Mouse (Mus musculus): ENCODE results near the gene Xylt1. TPM values are rescaled to one million over a fixed set of nuclear protein-coding genes. Genes with fewer than 3 reads are reported as not detected.

Xylt1 gene
- polyA plus RNA-seq, 1 experiment from 2014 or later = 2.3 TPM

DNA sequence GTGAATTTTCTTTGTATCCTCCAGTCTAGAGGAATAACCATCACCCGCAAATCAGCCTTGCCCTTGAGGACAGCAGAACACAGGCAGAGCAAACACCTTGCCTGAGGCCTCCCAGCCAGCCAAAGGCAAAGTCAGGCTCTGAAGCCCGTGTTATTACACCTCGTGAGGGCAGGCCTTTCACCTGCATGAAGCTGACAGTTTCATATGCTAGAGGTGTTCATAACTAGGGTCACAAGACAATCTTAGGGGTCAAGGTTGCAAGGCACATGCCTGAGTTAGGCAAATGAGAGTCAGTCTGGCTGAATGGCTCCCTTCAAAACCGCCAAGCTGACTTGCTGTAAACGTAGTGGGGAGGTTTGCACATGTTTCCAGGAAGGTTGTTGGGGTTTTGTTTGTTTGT, 186.5 kb downstream of the Xylt1 start:
- DNase-seq (ENCODE audit: extremely low spot score, low spot score) = no peak
- Histone ChIP-seq H3K27me3 (ENCODE audit: poor library complexity, severe bottlenecking) (no peaks in the 10 kb centered on the region), H3K27ac (no peak overlapping the region), H3K9me3 (no peaks in the 10 kb centered on the region), H3K4me3 (no peak overlapping the region), H3K36me3 (replicated peaks) (peaks cover 7% of the 10 kb centered on the region; the same call in 1 of the 2 replicates), H3K4me1 (peaks cover 9% of the 10 kb centered on the region)
- 83% methylated on average over 5 of the region's 5 CpGs for WGBS

- Histone ChIP-seq H3K4me3 (no peak overlapping the region), H3K27me3 (ENCODE audit: poor library complexity, severe bottlenecking) (no peaks in the 10 kb centered on the region), H3K4me1 (peaks cover 9% of the 10 kb centered on the region), H3K36me3 (replicated peaks) (peaks cover 6% of the 10 kb centered on the region; the same call in 1 of the 2 replicates), H3K27ac (no peak overlapping the region), H3K9me3 (no peaks in the 10 kb centered on the region)
- no peak for DNase-seq (ENCODE audit: extremely low spot score, low spot score)
- WGBS = 88% methylated on average over 11 of the region's 11 CpGs
Observed at GRCm38 (mm10) chr7:117567653-117568340, 187.0 kb downstream of the Xylt1 start.

DNA sequence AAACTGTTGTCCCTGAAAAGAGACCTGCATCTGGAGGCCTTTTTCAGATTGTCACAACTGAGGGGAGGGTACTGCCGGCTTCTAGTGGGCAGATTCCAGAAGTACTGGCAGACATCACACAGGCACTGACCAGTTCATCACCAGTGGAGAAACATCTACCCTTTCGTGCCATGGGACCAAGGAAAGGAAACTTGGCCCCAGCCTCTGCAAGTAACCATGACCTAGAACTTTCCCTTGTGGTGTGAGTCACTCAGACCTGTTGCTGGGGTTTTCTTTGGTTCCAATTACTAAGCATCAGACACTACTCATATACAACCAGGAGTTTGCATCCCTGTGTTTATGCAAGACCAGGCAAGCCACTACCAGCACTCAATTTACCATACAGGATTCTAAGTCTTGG, 190.4 kb downstream of the Xylt1 start:
- Histone ChIP-seq H3K4me1 (peaks cover 9% of the 10 kb centered on the region), H3K27ac (no peak overlapping the region), H3K36me3 (replicated peaks) (peaks cover 4% of the 10 kb centered on the region; the same call in 1 of the 2 replicates), H3K9me3 (no peaks in the 10 kb centered on the region), H3K27me3 (ENCODE audit: poor library complexity, severe bottlenecking) (no peaks in the 10 kb centered on the region), H3K4me3 (no peak overlapping the region)
- no peak for DNase-seq (ENCODE audit: extremely low spot score, low spot score)
- WGBS = 90% methylated on average over 2 of the region's 2 CpGs

DNA sequence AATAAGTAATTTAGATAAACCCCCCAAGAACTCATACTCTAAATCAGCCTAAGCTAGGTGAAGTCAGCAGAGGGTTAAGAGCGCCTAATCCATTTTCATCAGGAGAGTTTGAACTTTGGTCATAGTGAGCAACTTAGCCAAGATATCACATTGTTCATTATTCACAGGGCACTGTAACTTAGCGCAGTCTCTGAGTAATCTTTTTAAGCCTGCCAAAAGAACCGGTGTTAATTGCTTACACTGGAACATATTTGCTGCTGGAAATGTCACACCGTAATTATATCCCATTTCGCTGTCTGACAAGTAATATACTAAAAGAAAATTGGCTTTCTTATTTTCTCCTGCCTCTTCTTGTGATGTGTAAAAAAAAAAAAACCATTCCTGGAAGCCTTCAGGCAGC, 190.9 kb downstream of the Xylt1 start:
- DNase-seq (ENCODE audit: extremely low spot score, low spot score) = no peak
- no peak overlapping the region for H3K27ac ChIP-seq
- 88% methylated on average over 5 of the region's 5 CpGs for WGBS
- H3K4me1 ChIP-seq = peaks cover 9% of the 10 kb centered on the region
- H3K4me3 ChIP-seq = no peak overlapping the region
- H3K27me3 ChIP-seq (ENCODE audit: poor library complexity, severe bottlenecking) = no peaks in the 10 kb centered on the region
- H3K36me3 ChIP-seq (replicated peaks) = peaks cover 4% of the 10 kb centered on the region; the same call in 1 of the 2 replicates
- no peaks in the 10 kb centered on the region for H3K9me3 ChIP-seq

- H3K4me1 ChIP-seq = peaks cover 9% of the 10 kb centered on the region
- H3K4me3 ChIP-seq = no peak overlapping the region
- WGBS = 92% methylated on average over 6 of the region's 6 CpGs
- no peak for DNase-seq (ENCODE audit: extremely low spot score, low spot score)
- H3K36me3 ChIP-seq (replicated peaks) = peaks cover 4% of the 10 kb centered on the region; the same call in 1 of the 2 replicates
- no peaks in the 10 kb centered on the region for H3K27me3 ChIP-seq (ENCODE audit: poor library complexity, severe bottlenecking)
- H3K9me3 ChIP-seq = no peaks in the 10 kb centered on the region
- no peak overlapping the region for H3K27ac ChIP-seq
Observed at GRCm38 (mm10) chr7:117573170-117573569, 192.4 kb downstream of the Xylt1 start.

DNA sequence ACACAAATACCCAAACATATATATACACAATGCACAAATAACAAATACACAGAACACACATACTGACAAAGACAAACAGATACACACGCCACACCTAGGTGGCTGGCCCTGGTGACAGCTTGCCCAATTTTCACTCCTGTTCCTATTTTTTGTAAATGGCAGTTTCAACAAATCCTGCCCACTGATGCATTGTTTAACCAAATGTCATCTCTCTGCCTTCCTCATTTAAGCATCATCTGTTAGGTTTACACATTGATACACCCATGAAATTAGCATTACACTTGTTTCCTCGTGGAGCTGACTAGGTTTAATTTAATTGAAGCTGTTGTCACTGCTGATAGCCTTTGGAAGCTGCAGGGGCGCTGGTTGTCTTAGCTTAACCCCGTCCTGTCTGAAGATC, 194.6 kb downstream of the Xylt1 start:
- 48% methylated on average over 4 of the region's 4 CpGs for WGBS
- DNase-seq (ENCODE audit: extremely low spot score, low spot score) = no peak
- Histone ChIP-seq H3K27ac (no peak overlapping the region), H3K4me3 (no peak overlapping the region), H3K36me3 (replicated peaks) (no peaks in the 10 kb centered on the region; the same call in 1 of the 2 replicates), H3K27me3 (ENCODE audit: poor library complexity, severe bottlenecking) (no peaks in the 10 kb centered on the region), H3K9me3 (no peaks in the 10 kb centered on the region), H3K4me1 (peaks cover 9% of the 10 kb centered on the region)

DNA sequence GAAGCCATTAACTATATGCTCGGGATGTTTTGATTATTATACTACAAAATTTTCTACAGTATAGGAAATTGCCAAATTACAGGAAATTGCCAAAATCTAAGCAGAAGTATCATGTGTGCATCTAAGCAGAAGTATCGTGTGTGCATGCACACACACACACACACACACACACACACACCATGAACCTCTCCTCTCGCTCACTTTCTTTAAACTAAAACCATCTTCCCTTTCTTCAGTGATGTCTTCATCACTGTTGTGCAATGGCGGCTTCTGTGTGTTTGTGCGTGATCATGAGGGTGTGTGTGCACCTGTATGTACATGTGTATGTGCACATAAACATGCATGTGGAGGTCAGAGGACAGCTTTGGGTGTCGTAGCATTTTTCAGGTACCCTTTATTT, 196.3 kb downstream of the Xylt1 start:
- H3K9me3 ChIP-seq = no peaks in the 10 kb centered on the region
- H3K36me3 ChIP-seq (replicated peaks) = no peaks in the 10 kb centered on the region; the same call in 1 of the 2 replicates
- H3K27ac ChIP-seq = no peak overlapping the region
- H3K4me3 ChIP-seq = no peak overlapping the region
- H3K4me1 ChIP-seq = 0 out of 2 replicates have a peak, but pooled peaks cover 1% of the 10 kb centered on the region
- H3K27me3 ChIP-seq (ENCODE audit: poor library complexity, severe bottlenecking) = no peaks in the 10 kb centered on the region
- no peak for DNase-seq (ENCODE audit: extremely low spot score, low spot score)
- WGBS = 94% methylated on average over 6 of the region's 6 CpGs

- peaks cover 44% of the 10 kb centered on the region for H3K4me1 ChIP-seq
- H3K27ac ChIP-seq = no peak overlapping the region
- DNase-seq (ENCODE audit: extremely low spot score, low spot score) = no peak
- H3K27me3 ChIP-seq (ENCODE audit: poor library complexity, severe bottlenecking) = peaks cover 25% of the 10 kb centered on the region
- H3K9me3 ChIP-seq = no peaks in the 10 kb centered on the region
- WGBS = 84% methylated on average over 5 of the region's 5 CpGs
- H3K4me3 ChIP-seq = no peak overlapping the region
- H3K36me3 ChIP-seq (replicated peaks) = no peaks in the 10 kb centered on the region
Observed at GRCm38 (mm10) chr7:117585164-117585563, 204.4 kb downstream of the Xylt1 start.

DNA sequence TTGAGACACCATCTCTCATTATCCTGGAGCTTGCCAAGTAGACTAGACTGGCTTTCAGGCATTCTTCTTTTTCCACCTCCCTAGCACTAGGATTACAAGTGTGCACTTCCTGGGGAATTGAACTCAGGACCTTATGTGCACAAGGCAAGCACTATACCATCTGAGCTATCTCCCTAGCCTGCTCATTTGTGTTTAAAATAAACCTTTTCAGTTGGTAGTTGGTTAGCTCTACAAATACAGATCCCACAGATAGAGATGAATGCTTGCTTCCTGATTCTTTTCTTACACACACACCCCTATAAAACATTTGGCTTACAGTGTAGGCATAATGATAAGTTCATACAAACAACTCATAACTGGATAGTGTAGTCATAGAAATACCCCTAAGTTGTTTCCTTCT, 206.0 kb downstream of the Xylt1 start:
- Histone ChIP-seq H3K27ac (no peak overlapping the region), H3K27me3 (ENCODE audit: poor library complexity, severe bottlenecking) (peaks cover 41% of the 10 kb centered on the region), H3K4me3 (no peak overlapping the region), H3K9me3 (no peaks in the 10 kb centered on the region), H3K36me3 (replicated peaks) (peaks cover 1% of the 10 kb centered on the region; the same call in 1 of the 2 replicates), H3K4me1 (peaks cover 48% of the 10 kb centered on the region)
- no peak for DNase-seq (ENCODE audit: extremely low spot score, low spot score)

DNA sequence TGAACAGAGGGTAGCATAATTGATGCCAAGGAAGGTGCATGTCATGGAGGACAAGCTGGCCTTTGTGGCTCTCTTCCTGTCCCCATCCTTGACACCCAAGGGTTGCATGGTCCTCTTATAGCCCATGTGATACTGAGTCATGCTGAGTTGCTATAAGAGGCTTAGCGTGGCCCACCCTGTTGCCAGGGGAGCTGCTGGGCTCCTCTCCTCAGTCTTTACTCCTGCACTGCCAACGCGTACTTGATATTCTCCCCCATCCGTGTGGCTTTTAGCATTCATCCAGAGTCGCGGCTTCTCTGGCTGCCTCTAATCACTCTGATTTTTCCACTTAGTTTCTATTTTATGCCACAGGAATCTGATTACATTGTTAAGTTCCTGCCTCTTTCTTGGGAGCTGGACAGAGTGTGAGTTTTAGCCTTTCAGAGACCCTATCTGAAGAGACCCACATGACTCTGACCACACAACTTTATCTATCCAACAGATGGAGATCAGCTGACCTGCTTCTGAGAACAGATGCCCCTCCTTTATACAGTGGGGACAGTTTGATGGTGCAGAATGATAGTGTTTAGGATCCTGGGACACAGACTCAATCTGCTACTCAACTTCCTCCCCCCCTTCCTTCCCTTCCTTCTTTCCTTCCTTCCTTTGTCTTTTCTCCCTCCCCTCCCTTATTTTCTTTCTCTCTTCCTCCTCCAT, 206.6 kb downstream of the Xylt1 start:
- WGBS = 85% methylated on average over 6 of the region's 6 CpGs
- DNase-seq (ENCODE audit: extremely low spot score, low spot score) = no peak

DNA sequence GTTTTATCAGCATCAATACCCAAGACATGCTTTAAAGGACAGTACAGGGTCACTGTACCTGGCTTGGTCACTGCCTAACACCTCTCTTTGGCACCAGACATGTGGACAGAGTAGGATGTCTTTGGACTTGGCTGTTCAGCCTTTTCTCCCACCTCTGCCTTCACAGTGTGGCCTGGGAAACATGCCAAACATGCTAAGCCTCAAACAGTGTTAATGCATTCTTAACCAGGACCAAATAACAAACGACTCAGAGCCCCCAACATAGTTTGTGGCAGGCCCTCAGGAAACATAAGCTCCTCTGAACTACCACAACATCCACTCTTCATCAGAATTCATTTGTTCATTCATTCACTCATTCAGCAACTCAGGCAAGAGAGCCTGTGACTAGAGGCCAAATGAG, 207.6 kb downstream of the Xylt1 start:
- Histone ChIP-seq H3K4me3 (no peak overlapping the region), H3K27ac (no peak overlapping the region), H3K4me1 (peaks cover 48% of the 10 kb centered on the region), H3K36me3 (replicated peaks) (peaks cover 16% of the 10 kb centered on the region), H3K27me3 (ENCODE audit: poor library complexity, severe bottlenecking) (peaks cover 46% of the 10 kb centered on the region), H3K9me3 (no peaks in the 10 kb centered on the region)
- WGBS = 78% methylated on average over 1 of the region's 1 CpGs
- no peak for DNase-seq (ENCODE audit: extremely low spot score, low spot score)

More for the DNA sequence above, 206.6 kb downstream of the Xylt1 start:
- H3K27ac ChIP-seq = no peak overlapping the region
- peaks cover 44% of the 10 kb centered on the region for H3K27me3 ChIP-seq (ENCODE audit: poor library complexity, severe bottlenecking)
- H3K36me3 ChIP-seq (replicated peaks) = peaks cover 5% of the 10 kb centered on the region; the same call in 1 of the 2 replicates
- no peak overlapping the region for H3K4me3 ChIP-seq
- H3K9me3 ChIP-seq = no peaks in the 10 kb centered on the region
- peaks cover 48% of the 10 kb centered on the region for H3K4me1 ChIP-seq

GRCm38 (mm10) chr7:117589359-117589758, 208.6 kb downstream of the Xylt1 start:
- WGBS = 40% methylated on average over 2 of the region's 2 CpGs
- H3K4me3 ChIP-seq = no peak overlapping the region
- H3K36me3 ChIP-seq (replicated peaks) = peaks cover 25% of the 10 kb centered on the region
- peak; percentile 40 for DNase-seq (ENCODE audit: extremely low spot score, low spot score)
- H3K27ac ChIP-seq = no peak overlapping the region
- H3K9me3 ChIP-seq = no peaks in the 10 kb centered on the region
- peaks cover 48% of the 10 kb centered on the region for H3K4me1 ChIP-seq
- peaks cover 50% of the 10 kb centered on the region for H3K27me3 ChIP-seq (ENCODE audit: poor library complexity, severe bottlenecking)

DNA sequence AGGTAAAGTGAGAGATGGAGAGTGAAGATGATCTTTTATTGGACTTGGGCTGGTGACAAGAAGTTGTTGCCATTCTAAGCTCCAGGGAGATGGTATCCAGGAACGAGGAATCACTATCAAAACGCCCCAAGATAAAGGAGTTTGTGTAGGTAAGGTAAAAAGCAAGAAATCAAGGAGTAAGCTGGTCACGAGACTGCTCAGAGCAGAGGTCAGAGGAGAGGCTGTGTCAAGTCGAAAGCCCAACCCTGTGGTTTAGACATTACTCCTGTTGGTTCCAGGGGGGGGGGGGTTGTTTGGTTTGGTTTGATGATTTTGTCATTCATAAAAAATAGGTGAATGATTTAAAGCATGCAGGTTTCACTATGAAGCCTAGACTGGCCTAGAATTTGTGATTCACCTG, 209.0 kb downstream of the Xylt1 start:
- WGBS = 66% methylated on average over 4 of the region's 4 CpGs
- Histone ChIP-seq H3K36me3 (replicated peaks) (peaks cover 29% of the 10 kb centered on the region), H3K4me3 (no peak overlapping the region), H3K27ac (0 out of 2 replicates have a peak overlapping the region, but pooled peaks have one; percentile 25), H3K9me3 (no peaks in the 10 kb centered on the region), H3K27me3 (ENCODE audit: poor library complexity, severe bottlenecking) (peaks cover 50% of the 10 kb centered on the region), H3K4me1 (peaks cover 44% of the 10 kb centered on the region)
- no peak for DNase-seq (ENCODE audit: extremely low spot score, low spot score)
